In genomic region chr3:57975379-57975778, GRCm38 (mm10) we compare ENCODE assay signal across 23 mouse cellular contexts.
A peak's percentile ranks its signal among the peaks of the same experiment; 100 is the strongest.
DNase-seq lines count a peak whose midpoint lies in the region; ATAC-seq and TF ChIP-seq lines count a peak whose summit lies in the region.
"Had no signal": no experiment of that assay in that cellular context is flagged by ENCODE, and none has a peak within 500 bp of the region (broad histone marks: within the 10 kb centered on the region; RNA-seq: fewer than 3 reads in every experiment).

No protein-coding gene starts in this region.

- no peak overlapping the region for H3K4me2 ChIP-seq in kidney, embryonic 15.5 days
- H3K4me2 ChIP-seq: forebrain, embryonic 13.5 days; intestine, embryonic 15.5 days; liver, embryonic 15.5 days; lung, embryonic 15.5 days; midbrain, embryonic 12.5 days; neural tube, embryonic 13.5 days had no signal

- H3K4me3 ChIP-seq in kidney, embryonic 15.5 days (replicated peaks): no peak overlapping the region
- H3K4me3 ChIP-seq: forebrain, embryonic 13.5 days; intestine, embryonic 15.5 days; liver, embryonic 15.5 days; lung, embryonic 15.5 days; midbrain, embryonic 12.5 days; neural tube, embryonic 13.5 days had no signal

- CTCF ChIA-PET in Patski (lab: Charles Lee): interaction anchor here (0.9 to 1.0 kb wide), 2 partner anchors 10 to 22 kb away, joined by 3 to 4 read pairs; no protein-coding TSS in a partner anchor

- POLR2A ChIA-PET in Patski (lab: Charles Lee): interaction anchor here (0.9 kb wide), 1 partner anchor 51 kb away, joined by 3 read pairs; no protein-coding TSS in a partner anchor

- H3K36me3 ChIP-seq in kidney, embryonic 15.5 days: no peaks in the 10 kb centered on the region
- H3K36me3 ChIP-seq: intestine, embryonic 15.5 days; liver, embryonic 15.5 days; lung, embryonic 15.5 days; midbrain, embryonic 12.5 days; neural tube, embryonic 13.5 days had no signal

- in situ Hi-C loops in Patski (cut with MboI; ENCODE audit: low pct_unique_long_range_greater_than_20kb): no loop called here

- peak; percentile 66 for DNase-seq in gastrocnemius, adult 18-20 months (ENCODE audit: low spot score)
- no peak for DNase-seq in gastrocnemius, postnatal 4 days (ENCODE audit: low spot score in 2 of 2)
- no peak for DNase-seq in kidney, postnatal 36 days
- no peak for DNase-seq in Patski (ENCODE audit: low read depth, low spot score)
- peak; percentile 42 to 54 for DNase-seq in gastrocnemius, adult 8-10 months (ENCODE audit: low spot score in 2 of 2)
- no peak for DNase-seq in left cerebral cortex, adult 11 months (ENCODE audit: low spot score)
- no peak for DNase-seq in cerebellum, postnatal 25 days
- DNase-seq: adrenal gland, postnatal 25 days; cerebellum, adult 11-12 months; cerebellum, adult 9-11 months; heart, postnatal 14 days; kidney, adult 9 months; layer of hippocampus, adult 9-11 months; lung, postnatal 36 days; thymus, postnatal 25 days had no signal

- no peaks in the 10 kb centered on the region for H3K9me3 ChIP-seq in kidney, embryonic 15.5 days (replicated peaks)
- H3K9me3 ChIP-seq: forebrain, embryonic 13.5 days; intestine, embryonic 15.5 days; liver, embryonic 15.5 days; lung, embryonic 15.5 days; midbrain, embryonic 12.5 days; neural tube, embryonic 13.5 days had no signal

- H3K27ac ChIP-seq in kidney, embryonic 15.5 days: no peak overlapping the region
- H3K27ac ChIP-seq: forebrain, embryonic 13.5 days; hindbrain, postnatal 0 days; intestine, embryonic 15.5 days; liver, embryonic 15.5 days; lung, embryonic 15.5 days; midbrain, embryonic 12.5 days; neural tube, embryonic 13.5 days had no signal

- H3K9ac ChIP-seq in kidney, embryonic 15.5 days: no peak overlapping the region
- H3K9ac ChIP-seq: forebrain, embryonic 13.5 days; intestine, embryonic 15.5 days; liver, embryonic 15.5 days; lung, embryonic 15.5 days; midbrain, embryonic 12.5 days; neural tube, embryonic 13.5 days had no signal

- no peaks in the 10 kb centered on the region for H3K27me3 ChIP-seq in kidney, embryonic 15.5 days
- H3K27me3 ChIP-seq in Patski: no peaks in the 10 kb centered on the region
- H3K27me3 ChIP-seq: forebrain, embryonic 13.5 days; intestine, embryonic 15.5 days; liver, embryonic 15.5 days; lung, embryonic 15.5 days; midbrain, embryonic 12.5 days; neural tube, embryonic 13.5 days had no signal

- peak; percentile 71 for ATAC-seq in kidney, embryonic 15.5 days (replicated peaks; ENCODE audit: low FRiP score)
- no peak for ATAC-seq in Patski
- ATAC-seq: forebrain, embryonic 13.5 days; hindbrain, postnatal 0 days; intestine, embryonic 15.5 days had no signal

- TF ChIP-seq CTCF in Patski (IDR thresholded peaks at IDR 0.05): peak; percentile 22

- H3K4me1 ChIP-seq in kidney, embryonic 15.5 days: peaks cover 23% of the 10 kb centered on the region
- H3K4me1 ChIP-seq: forebrain, embryonic 13.5 days; intestine, embryonic 15.5 days; liver, embryonic 15.5 days; lung, embryonic 15.5 days; midbrain, embryonic 12.5 days had no signal

- 37% methylated on average over 5 of the region's 5 CpGs for WGBS in kidney, embryonic 15.5 days

Comparison
In these comparisons a context has a peak if more than half of its experiments do, and no peak if none do; other contexts are left out.
1. DNase-seq: peak in gastrocnemius, adult 18-20 months (single experiment) and gastrocnemius, adult 8-10 months (2 of 2); none in gastrocnemius, postnatal 4 days (0 of 2), kidney, postnatal 36 days (0 of 2), Patski (single experiment), left cerebral cortex, adult 11 months (single experiment) and cerebellum, postnatal 25 days (0 of 2).